18 mouse cellular contexts compared by ENCODE assay signal in genomic region chr1:43218016-43218680, GRCm38 (mm10). TPM values are rescaled to one million over a fixed set of nuclear protein-coding genes. Genes with fewer than 3 reads are reported as not detected.
DNase-seq lines count a peak whose midpoint lies in the region; ATAC-seq and TF ChIP-seq lines count a peak whose summit lies in the region.
"Had no signal": no experiment of that assay in that cellular context is flagged by ENCODE, and none has a peak within 500 bp of the region (broad histone marks: within the 10 kb centered on the region; RNA-seq: fewer than 3 reads in every experiment).

No protein-coding gene starts in this region.

- in situ Hi-C loops in Patski (cut with MboI; ENCODE audit: low pct_unique_long_range_greater_than_20kb): no loop called here

- H3K27ac ChIP-seq in intestine, embryonic 14.5 days (ENCODE audit: low read depth): peak overlapping the region; percentile 9; the same call in 1 of the 2 replicates
- no peak overlapping the region for H3K27ac ChIP-seq in intestine, embryonic 15.5 days
- 0 out of 2 replicates have a peak overlapping the region, but pooled peaks have one; percentile 19 for H3K27ac ChIP-seq in limb, embryonic 14.5 days (replicated peaks; ENCODE audit: low read depth, low read length)
- H3K27ac ChIP-seq in limb, embryonic 10.5 days: no peak overlapping the region
- H3K27ac ChIP-seq in stomach, embryonic 14.5 days (ENCODE audit: low read length): peak overlapping the region; percentile 39; the same call in 1 of the 2 replicates
- no peak overlapping the region for H3K27ac ChIP-seq in forebrain, postnatal 0 days (ENCODE audit: low read depth, low read length)
- H3K27ac ChIP-seq: forebrain, embryonic 10.5 days; heart, embryonic 10.5 days; hindbrain, embryonic 15.5 days; liver, embryonic 12.5 days; lung, embryonic 15.5 days; midbrain, embryonic 13.5 days had no signal

- peaks cover 2% of the 10 kb centered on the region; the same call in 1 of the 2 replicates for H3K9me3 ChIP-seq in intestine, embryonic 14.5 days (ENCODE audit: control insufficient read depth, low read length)
- no peaks in the 10 kb centered on the region for H3K9me3 ChIP-seq in intestine, embryonic 15.5 days
- H3K9me3 ChIP-seq in limb, embryonic 14.5 days (ENCODE audit: control insufficient read depth, low read length): no peaks in the 10 kb centered on the region
- H3K9me3 ChIP-seq in limb, embryonic 10.5 days (replicated peaks): no peaks in the 10 kb centered on the region
- no peaks in the 10 kb centered on the region for H3K9me3 ChIP-seq in stomach, embryonic 14.5 days (ENCODE audit: control insufficient read depth, low read depth, low read length)
- H3K9me3 ChIP-seq in forebrain, postnatal 0 days (ENCODE audit: low read length): no peaks in the 10 kb centered on the region
- H3K9me3 ChIP-seq: forebrain, embryonic 10.5 days; heart, embryonic 10.5 days; hindbrain, embryonic 15.5 days; liver, embryonic 12.5 days; lung, embryonic 15.5 days; midbrain, embryonic 13.5 days had no signal

- H3K4me2 ChIP-seq in intestine, embryonic 14.5 days (ENCODE audit: low read length): no peak overlapping the region
- no peak overlapping the region for H3K4me2 ChIP-seq in intestine, embryonic 15.5 days (replicated peaks)
- H3K4me2 ChIP-seq in limb, embryonic 14.5 days (replicated peaks; ENCODE audit: low read depth, low read length, severe bottlenecking): no peak overlapping the region
- H3K4me2 ChIP-seq in stomach, embryonic 14.5 days (replicated peaks; ENCODE audit: low read depth, low read length): no peak overlapping the region
- no peak overlapping the region for H3K4me2 ChIP-seq in forebrain, postnatal 0 days (ENCODE audit: low read depth)
- H3K4me2 ChIP-seq: hindbrain, embryonic 15.5 days; liver, embryonic 12.5 days; lung, embryonic 15.5 days; midbrain, embryonic 13.5 days had no signal

- DNase-seq in intestine, embryonic 14.5 days (ENCODE audit: low spot score): no peak
- no peak for DNase-seq in limb, embryonic 14.5 days (ENCODE audit: low spot score)
- no peak for DNase-seq in limb, embryonic 10.5 days (ENCODE audit: low spot score)
- no peak for DNase-seq in Patski (ENCODE audit: low read depth, low spot score)
- DNase-seq in forebrain, postnatal 0 days: no peak
- no peak for DNase-seq in right cerebral cortex, postnatal 4 days
- DNase-seq: B cell, adult 2 months; cerebellum, adult 9-11 months; gastrocnemius, postnatal 36 days; thymus, adult 18-20 months had no signal

- TF ChIP-seq CTCF in Patski (IDR thresholded peaks at IDR 0.05): no peak
- no peak for TF ChIP-seq CTCF in forebrain, postnatal 0 days (IDR thresholded peaks at IDR 0.05; ENCODE audit: low read depth)

- no peak overlapping the region for H3K4me3 ChIP-seq in intestine, embryonic 14.5 days (ENCODE audit: low read depth, low read length)
- H3K4me3 ChIP-seq in intestine, embryonic 15.5 days (replicated peaks): no peak overlapping the region
- H3K4me3 ChIP-seq in limb, embryonic 14.5 days (replicated peaks; ENCODE audit: low read length): no peak overlapping the region
- no peak overlapping the region for H3K4me3 ChIP-seq in limb, embryonic 10.5 days
- no peak overlapping the region for H3K4me3 ChIP-seq in stomach, embryonic 14.5 days (ENCODE audit: low read depth, low read length)
- H3K4me3 ChIP-seq in forebrain, postnatal 0 days (ENCODE audit: low read depth, low read length): no peak overlapping the region
- H3K4me3 ChIP-seq: forebrain, embryonic 10.5 days; heart, embryonic 10.5 days; hindbrain, embryonic 15.5 days; liver, embryonic 12.5 days; lung, embryonic 15.5 days; midbrain, embryonic 13.5 days had no signal

- CTCF ChIA-PET in Patski (lab: Charles Lee): interaction anchor here (1.1 to 1.4 kb wide), 2 partner anchors 17 to 57 kb away, joined by 3 to 4 read pairs; no protein-coding TSS in a partner anchor

- H3K9ac ChIP-seq in intestine, embryonic 14.5 days (ENCODE audit: low read length): no peak overlapping the region
- H3K9ac ChIP-seq in intestine, embryonic 15.5 days: no peak overlapping the region
- no peak overlapping the region for H3K9ac ChIP-seq in limb, embryonic 14.5 days (ENCODE audit: low read depth, low read length, severe bottlenecking)
- H3K9ac ChIP-seq in stomach, embryonic 14.5 days (replicated peaks; ENCODE audit: low read depth, low read length): no peak overlapping the region
- no peak overlapping the region for H3K9ac ChIP-seq in forebrain, postnatal 0 days
- H3K9ac ChIP-seq: hindbrain, embryonic 15.5 days; liver, embryonic 12.5 days; lung, embryonic 15.5 days; midbrain, embryonic 13.5 days had no signal

- TF ChIP-seq POLR2A in limb, embryonic 14.5 days (IDR thresholded peaks at IDR 0.05; ENCODE audit: borderline replicate concordance, extremely low read depth, insufficient read depth, insufficient read length): no peak

- 63% methylated on average over 3 of the region's 3 CpGs for WGBS in intestine, embryonic 14.5 days
- WGBS in intestine, embryonic 15.5 days: 63% methylated on average over 3 of the region's 3 CpGs
- 69% methylated on average over 3 of the region's 3 CpGs for WGBS in limb, embryonic 14.5 days
- WGBS in limb, embryonic 10.5 days: 91% methylated on average over 3 of the region's 3 CpGs
- 66% methylated on average over 3 of the region's 3 CpGs for WGBS in stomach, embryonic 14.5 days
- 94% methylated on average over 3 of the region's 3 CpGs for WGBS in forebrain, postnatal 0 days

- H3K36me3 ChIP-seq in intestine, embryonic 14.5 days (ENCODE audit: control insufficient read depth, insufficient read depth, low read length): no peaks in the 10 kb centered on the region
- H3K36me3 ChIP-seq in intestine, embryonic 15.5 days: no peaks in the 10 kb centered on the region
- no peaks in the 10 kb centered on the region for H3K36me3 ChIP-seq in limb, embryonic 14.5 days (ENCODE audit: control insufficient read depth, insufficient read depth, low read length)
- H3K36me3 ChIP-seq in limb, embryonic 10.5 days: no peaks in the 10 kb centered on the region
- no peaks in the 10 kb centered on the region for H3K36me3 ChIP-seq in stomach, embryonic 14.5 days (ENCODE audit: control insufficient read depth, insufficient read depth, low read length)
- H3K36me3 ChIP-seq in forebrain, postnatal 0 days (ENCODE audit: insufficient read depth): no peaks in the 10 kb centered on the region
- H3K36me3 ChIP-seq: forebrain, embryonic 10.5 days; heart, embryonic 10.5 days; hindbrain, embryonic 15.5 days; liver, embryonic 12.5 days; lung, embryonic 15.5 days; midbrain, embryonic 13.5 days had no signal

- no peak for ATAC-seq in intestine, embryonic 14.5 days (replicated peaks; ENCODE audit: low FRiP score, low TSS enrichment, low read depth)
- no peak for ATAC-seq in intestine, embryonic 15.5 days
- no peak for ATAC-seq in limb, embryonic 14.5 days (ENCODE audit: low FRiP score, low read depth)
- peak; percentile 49 for ATAC-seq in Patski
- no peak for ATAC-seq in stomach, embryonic 14.5 days (ENCODE audit: insufficient number of reproducible peaks, insufficient read depth, low FRiP score, low read depth)
- no peak for ATAC-seq in forebrain, postnatal 0 days
- ATAC-seq: liver, embryonic 12.5 days; midbrain, embryonic 13.5 days had no signal

- POLR2A ChIA-PET in Patski (lab: Charles Lee): interaction anchor here (0.8 to 3.5 kb wide), 6 partner anchors 15 to 78 kb away, joined by 3 to 22 read pairs (median 4); no protein-coding TSS in a partner anchor

- H3K27me3 ChIP-seq in intestine, embryonic 14.5 days (replicated peaks; ENCODE audit: control insufficient read depth, insufficient read depth, low read length): no peaks in the 10 kb centered on the region
- no peaks in the 10 kb centered on the region for H3K27me3 ChIP-seq in intestine, embryonic 15.5 days (replicated peaks)
- H3K27me3 ChIP-seq in limb, embryonic 14.5 days (ENCODE audit: control insufficient read depth, insufficient read depth, low read length): no peaks in the 10 kb centered on the region
- H3K27me3 ChIP-seq in limb, embryonic 10.5 days (ENCODE audit: low read depth, poor library complexity, severe bottlenecking): no peaks in the 10 kb centered on the region
- H3K27me3 ChIP-seq in Patski: no peaks in the 10 kb centered on the region
- no peaks in the 10 kb centered on the region for H3K27me3 ChIP-seq in stomach, embryonic 14.5 days (ENCODE audit: control insufficient read depth, insufficient read depth, low read length)
- H3K27me3 ChIP-seq in forebrain, postnatal 0 days (ENCODE audit: insufficient read depth, low read length): no peaks in the 10 kb centered on the region
- H3K27me3 ChIP-seq: hindbrain, embryonic 15.5 days; liver, embryonic 12.5 days; lung, embryonic 15.5 days; midbrain, embryonic 13.5 days had no signal

- 0 out of 2 replicates have a peak, but pooled peaks cover 7% of the 10 kb centered on the region for H3K4me1 ChIP-seq in intestine, embryonic 14.5 days (replicated peaks; ENCODE audit: control insufficient read depth, insufficient read depth, low read length)
- H3K4me1 ChIP-seq in intestine, embryonic 15.5 days (replicated peaks): no peaks in the 10 kb centered on the region
- H3K4me1 ChIP-seq in limb, embryonic 14.5 days (ENCODE audit: control insufficient read depth, insufficient read depth, low read length): no peaks in the 10 kb centered on the region
- H3K4me1 ChIP-seq in limb, embryonic 10.5 days: no peaks in the 10 kb centered on the region
- H3K4me1 ChIP-seq in stomach, embryonic 14.5 days (ENCODE audit: control insufficient read depth, insufficient read depth, low read length): 0 out of 2 replicates have a peak, but pooled peaks cover 2% of the 10 kb centered on the region
- no peaks in the 10 kb centered on the region for H3K4me1 ChIP-seq in forebrain, postnatal 0 days (ENCODE audit: insufficient read depth)
- H3K4me1 ChIP-seq: forebrain, embryonic 10.5 days; hindbrain, embryonic 15.5 days; liver, embryonic 12.5 days; midbrain, embryonic 13.5 days had no signal

RNA-seq across cellular contexts. Expression of gene Fhl2, which starts 21.4 kb away (rescaled TPM):
- 60.5 and 70.1 TPM in 2 replicates for polyA plus RNA-seq in intestine, embryonic 14.5 days (2014; fragmentation: Nextera tagmentation; extraction: Ambion mirVana)
- 54.5 and 58.0 TPM in 2 replicates for polyA plus RNA-seq in intestine, embryonic 15.5 days (2015; fragmentation: Nextera tagmentation; extraction: Ambion mirVana)
- 22.4 and 23.1 TPM in 2 replicates for polyA plus RNA-seq in limb, embryonic 14.5 days (2012; rRNA removed)
- 19.5 and 20.3 TPM in 2 replicates for polyA plus RNA-seq in limb, embryonic 14.5 days (2014; fragmentation: Nextera tagmentation; extraction: Ambion mirVana)
- 4.8 and 9.1 TPM in 2 replicates for polyA plus RNA-seq in limb, embryonic 10.5 days (2016; fragmentation: Nextera tagmentation; extraction: Ambion mirVana)
- 380 TPM for polyA plus RNA-seq in Patski (2021)
- 97.4 and 105 TPM in 2 replicates for polyA plus RNA-seq in stomach, embryonic 14.5 days (2014; fragmentation: Nextera tagmentation; extraction: Ambion mirVana)
- total RNA-seq in forebrain, postnatal 0 days (2014; rRNA removed): 32.1 and 33.1 TPM in 2 replicates
- polyA plus RNA-seq in forebrain, postnatal 0 days (2015; fragmentation: Nextera tagmentation; extraction: Ambion mirVana): 23.1 and 27.8 TPM in 2 replicates

Comparison
In these comparisons a context has a peak if more than half of its experiments do, and no peak if none do; other contexts are left out.
1. H3K27ac ChIP-seq: peak in intestine, embryonic 14.5 days (single experiment), limb, embryonic 14.5 days (single experiment) and stomach, embryonic 14.5 days (single experiment); none in intestine, embryonic 15.5 days (single experiment), limb, embryonic 10.5 days (single experiment) and forebrain, postnatal 0 days (single experiment).